Mouse (Mus musculus) limb, embryonic 15.5 days (tissue): ENCODE measurements around the gene Best2. TPM values are rescaled to one million over a fixed set of nuclear protein-coding genes. Genes with fewer than 3 reads are reported as not detected.

Experiments
- ATAC-seq: fragments of 200-750 bp; cut with Nextera tagmentation; 2 replicates; pipeline ENCODE4 v1.8.0; 2017; ENCODE audit warnings: low read depth, moderate TSS enrichment; ENCODE audit not compliant: insufficient number of reproducible peaks, low FRiP score, low TSS enrichment
- H3K27ac ChIP-seq: fragments of 300-500 bp; sonication (generic); 2 replicates; pipeline ENCODE4 v1.5.1; 2015; ENCODE audit warnings: moderate library complexity, mild to moderate bottlenecking, inconsistent platforms
- H3K27me3 ChIP-seq: fragments of 300-500 bp; sonication (generic); 2 replicates; pipeline ENCODE4 v1.6.1; 2015; ENCODE audit warnings: inconsistent platforms
- H3K36me3 ChIP-seq: fragments of 300-500 bp; sonication (generic); 2 replicates; pipeline ENCODE4 v1.6.1; 2015; ENCODE audit warnings: inconsistent platforms
- H3K4me1 ChIP-seq: fragments of 300-500 bp; sonication (generic); 2 replicates; pipeline ENCODE4 v1.6.1; 2015; ENCODE audit warnings: inconsistent platforms
- H3K4me2 ChIP-seq: fragments of 300-500 bp; sonication (generic); 2 replicates; pipeline ENCODE4 v1.6.1; 2015; ENCODE audit warnings: mild to moderate bottlenecking, inconsistent platforms
- H3K4me3 ChIP-seq: fragments of 300-500 bp; sonication (generic); 2 replicates; pipeline ENCODE4 v1.5.1; 2015; ENCODE audit warnings: mild to moderate bottlenecking, inconsistent platforms
- H3K9ac ChIP-seq: fragments of 300-500 bp; sonication (generic); 2 replicates; pipeline ENCODE4 v1.6.1; 2015; ENCODE audit warnings: inconsistent platforms
- H3K9me3 ChIP-seq: fragments of 300-500 bp; sonication (generic); 2 replicates; pipeline ENCODE4 v1.6.1; 2016; ENCODE audit warnings: inconsistent platforms
- WGBS: fragments of 180-500 bp; shearing (Covaris S2); methylation state at CpG from one replicate; pipeline ENCODE4 v1.1.7; 2015; 5-methylcytosine and 5-hydroxymethylcytosine counted together
- polyA plus RNA-seq: library from polyadenylated mRNA; unstranded; fragments of >200 nt; fragmentation: Nextera tagmentation; extraction: Ambion mirVana; gene quantifications from 2 replicates; pipeline ENCODE4 v1.2.1, GENCODE M21; 2015

The Best2 gene
- polyA plus RNA-seq, 1 experiment from 2014 or later, result 0.12 TPM

DNA sequence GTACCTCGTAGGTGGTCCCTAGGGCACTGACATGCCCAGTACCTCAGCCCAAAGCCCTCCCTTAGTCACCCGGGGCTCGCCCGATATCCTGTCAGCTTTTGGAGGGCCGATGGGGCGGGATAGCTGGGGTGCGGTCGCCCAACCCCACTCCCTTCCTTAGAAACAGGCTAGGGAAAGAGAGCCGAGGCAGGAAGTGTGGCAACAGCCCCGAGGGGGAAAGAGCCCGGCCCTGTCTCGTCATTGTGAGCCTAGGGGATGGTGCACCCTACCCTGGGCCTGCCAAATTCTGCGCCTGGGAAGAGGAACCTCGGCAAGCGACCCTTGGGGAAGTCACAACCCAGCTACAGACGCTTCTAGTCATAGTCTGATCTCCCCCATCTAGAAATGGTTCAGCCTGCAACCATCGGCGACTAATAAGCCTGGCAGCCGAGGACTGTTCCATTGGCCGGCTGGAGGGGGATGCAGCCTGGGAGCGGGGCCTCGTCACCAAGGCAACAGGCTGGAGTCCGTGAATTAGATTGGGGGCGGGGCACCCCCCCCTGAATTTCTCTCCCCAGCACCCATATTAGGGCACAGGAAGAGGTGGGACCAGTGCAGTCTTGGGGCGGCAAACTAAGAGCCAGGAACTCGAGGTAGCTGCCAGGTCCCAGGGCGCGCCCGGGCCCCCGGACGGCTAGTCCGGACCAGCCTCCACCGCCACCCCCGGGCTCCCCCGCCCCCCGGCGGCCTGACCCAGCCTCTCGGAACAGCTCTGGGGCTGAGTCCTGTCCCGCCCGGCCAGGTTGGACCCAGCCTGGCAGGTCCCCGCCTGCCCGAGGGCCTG lies 34.5 kb downstream of the Best2 start:
- Histone ChIP-seq H3K27me3 (peaks cover 15% of the 10 kb centered on the region), H3K4me1 (peaks cover 73% of the 10 kb centered on the region), H3K27ac (peak overlapping the region; percentile 80), H3K9ac (peak overlapping the region; percentile 21; the same call in 1 of the 2 replicates), H3K4me2 (peak overlapping the region; percentile 96), H3K36me3 (peaks cover 4% of the 10 kb centered on the region; the same call in 1 of the 2 replicates), H3K9me3 (no peaks in the 10 kb centered on the region), H3K4me3 (peak overlapping the region; percentile 55)
- 4% methylated on average over 41 of the region's 42 CpGs for WGBS
- ATAC-seq, result peak; percentile 31

DNA sequence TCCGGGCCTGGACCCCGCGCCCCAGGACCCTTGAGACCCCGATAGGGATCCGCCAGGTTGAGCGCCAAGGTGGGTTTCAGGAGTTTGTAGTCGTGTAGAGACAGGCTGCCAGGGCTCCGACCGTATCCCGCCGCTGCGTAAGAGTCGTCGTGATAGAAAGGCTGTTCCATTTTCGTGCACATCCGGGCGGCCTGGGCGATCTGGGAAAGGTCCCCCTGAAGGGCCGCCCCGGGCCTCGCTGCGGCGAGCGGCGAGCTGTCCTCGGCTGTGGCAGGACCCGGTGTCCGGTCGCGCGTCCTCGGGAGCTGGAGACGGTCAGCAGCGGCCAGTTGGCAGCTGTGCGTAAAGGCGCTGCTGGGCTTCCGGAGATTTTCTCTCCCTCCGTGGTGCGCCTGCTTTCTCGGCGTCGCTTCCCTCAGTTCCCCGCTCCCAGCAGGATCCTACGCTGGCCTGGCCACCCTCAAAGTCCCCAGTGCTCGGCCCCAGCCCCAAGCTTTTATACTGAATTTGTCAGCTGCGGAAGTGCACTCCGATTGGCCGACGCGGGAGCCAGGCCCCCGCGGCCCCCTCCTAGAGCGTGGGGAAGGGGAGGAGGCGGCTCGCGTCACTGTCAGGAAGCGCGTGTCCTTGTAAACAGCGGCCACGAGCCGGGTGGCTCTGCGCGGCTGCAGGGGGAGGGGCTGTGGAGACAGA lies 35.9 kb downstream of the Best2 start, which contains the start of gene Junb:
Gene Junb, minus strand, starts transcription at position 471 of the 693 bp plus-strand sequence.
- Histone ChIP-seq H3K27me3 (peaks cover 15% of the 10 kb centered on the region), H3K4me1 (peaks cover 65% of the 10 kb centered on the region), H3K36me3 (peaks cover 17% of the 10 kb centered on the region), H3K9ac (peak within 1 kb of the TSS; percentile 54), H3K9me3 (no peaks in the 10 kb centered on the region), H3K4me2 (peak within 1 kb of the TSS; percentile 96), H3K4me3 (peak within 1 kb of the TSS; percentile 55), H3K27ac (peak within 1 kb of the TSS; percentile 80)
- under 1% methylated on average over 63 of the region's 63 CpGs for WGBS
- peak; percentile 60 for ATAC-seq

DNA sequence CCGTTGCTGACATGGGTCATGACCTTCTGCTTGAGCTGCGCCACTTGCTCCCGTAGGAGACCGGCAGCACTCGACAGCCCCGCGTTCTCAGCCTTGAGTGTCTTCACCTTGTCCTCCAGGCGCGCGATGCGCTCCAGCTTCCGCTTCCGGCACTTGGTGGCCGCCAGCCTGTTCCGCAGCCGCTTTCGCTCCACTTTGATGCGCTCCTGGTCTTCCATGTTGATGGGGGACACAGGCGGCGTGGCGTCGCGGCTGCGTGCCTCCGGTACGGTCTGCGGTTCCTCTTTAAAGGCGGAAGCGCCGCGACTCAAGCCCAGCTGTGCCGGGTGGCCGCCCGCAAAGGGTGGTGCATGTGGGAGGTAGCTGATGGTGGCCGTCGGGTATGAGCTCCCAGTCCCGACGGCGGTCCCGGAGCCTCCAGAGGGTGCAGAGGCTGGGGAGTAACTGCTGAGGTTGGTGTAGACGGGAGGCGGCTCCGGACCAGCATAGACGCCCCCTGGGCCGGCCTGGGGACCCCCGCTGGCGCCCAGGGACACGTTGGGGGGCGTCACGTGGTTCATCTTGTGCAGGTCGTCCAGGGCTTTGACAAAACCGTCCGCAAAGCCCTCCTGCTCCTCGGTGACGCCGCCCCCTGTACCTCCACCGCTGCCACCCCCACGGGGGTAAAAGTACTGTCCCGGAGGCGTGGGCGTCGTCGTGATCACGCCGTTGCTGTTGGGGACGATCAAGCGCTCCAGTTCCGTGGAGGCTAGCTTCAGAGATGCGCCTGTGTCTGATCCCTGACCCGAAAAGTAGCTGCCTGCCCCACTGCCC lies 36.7 kb downstream of the Best2 start:
- peak overlapping the region; percentile 55 for H3K4me3 ChIP-seq
- WGBS, result under 1% methylated on average over 70 of the region's 70 CpGs
- ATAC-seq, result no peak
- H3K36me3 ChIP-seq, result peaks cover 24% of the 10 kb centered on the region
- H3K9me3 ChIP-seq, result no peaks in the 10 kb centered on the region
- peak overlapping the region; percentile 54 for H3K9ac ChIP-seq
- H3K4me1 ChIP-seq, result peaks cover 65% of the 10 kb centered on the region
- H3K4me2 ChIP-seq, result peak overlapping the region; percentile 96
- peak overlapping the region; percentile 80 for H3K27ac ChIP-seq
- H3K27me3 ChIP-seq, result peaks cover 15% of the 10 kb centered on the region

DNA sequence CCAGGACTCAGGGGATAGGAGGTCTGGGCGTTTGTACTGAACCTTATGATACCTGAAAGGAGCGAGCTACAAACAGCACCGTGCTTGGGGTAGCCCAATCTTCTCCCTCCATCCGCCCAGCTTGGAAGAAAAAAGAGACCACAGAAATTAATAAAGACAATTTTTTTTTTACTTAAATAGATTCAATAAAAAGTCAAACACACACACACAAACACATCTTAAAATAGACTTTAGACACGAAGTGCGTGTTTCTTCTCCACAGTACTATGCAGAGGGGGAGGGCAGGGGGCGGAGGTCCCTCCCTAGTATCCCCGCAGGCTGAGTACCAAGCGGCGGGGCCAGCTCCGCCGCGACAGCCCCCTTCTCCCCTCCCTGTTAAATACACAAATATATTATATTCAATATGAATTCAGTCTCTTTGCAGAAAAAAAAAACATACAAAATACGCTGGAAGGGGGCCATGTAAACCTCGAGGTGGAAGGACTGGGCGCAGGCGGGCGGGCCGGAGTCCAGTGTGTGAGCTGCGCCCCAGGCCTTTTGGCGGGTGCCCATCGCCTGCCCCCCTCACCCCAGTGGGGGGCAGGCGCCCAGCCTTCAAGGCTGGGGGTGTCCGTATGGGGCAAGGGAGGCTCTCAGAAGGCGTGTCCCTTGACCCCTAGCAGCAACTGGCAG lies 37.4 kb downstream of the Best2 start:
- Histone ChIP-seq H3K36me3 (peaks cover 31% of the 10 kb centered on the region), H3K9me3 (no peaks in the 10 kb centered on the region), H3K4me1 (peaks cover 59% of the 10 kb centered on the region), H3K27ac (peak overlapping the region; percentile 80), H3K9ac (peak overlapping the region; percentile 54), H3K4me2 (peak overlapping the region; percentile 96), H3K4me3 (peak overlapping the region; percentile 55), H3K27me3 (peaks cover 15% of the 10 kb centered on the region)
- ATAC-seq, result no peak
- WGBS, result 2% methylated on average over 25 of the region's 25 CpGs

DNA sequence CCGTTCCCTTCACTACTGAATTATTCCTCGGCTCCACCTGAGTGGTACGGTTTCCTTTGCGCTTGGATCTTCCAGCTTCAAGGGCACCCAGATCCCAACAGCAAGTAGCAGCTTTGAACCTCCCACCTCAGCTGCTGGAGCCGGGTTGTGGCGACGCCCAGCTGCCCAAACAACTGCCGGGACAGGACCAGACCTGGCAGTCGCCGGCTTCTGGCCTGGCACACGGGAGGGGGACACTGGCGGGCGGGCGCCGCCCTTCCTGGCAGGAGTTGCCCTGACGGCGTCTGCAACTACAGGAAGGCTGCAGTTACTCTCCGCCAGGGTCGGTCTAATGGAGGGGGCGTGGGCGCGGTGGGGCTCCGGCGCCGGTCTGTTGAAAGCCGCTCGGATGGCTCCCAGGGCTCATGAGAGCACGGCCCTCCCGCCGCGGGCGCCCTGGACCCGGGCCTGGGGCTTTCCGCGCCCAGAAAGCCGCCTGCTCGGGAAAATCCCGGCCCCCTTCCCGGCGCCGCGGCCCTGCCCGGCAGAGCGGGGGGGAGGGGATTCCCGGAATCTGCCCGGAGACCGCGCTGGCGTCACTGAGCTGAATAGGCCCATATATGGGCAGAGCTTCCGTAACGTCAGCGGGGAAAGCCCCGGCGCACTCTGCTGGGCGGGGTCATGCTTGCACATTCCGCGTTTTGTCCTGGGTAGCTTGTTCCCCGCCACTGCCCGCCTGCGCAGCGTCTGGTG lies 38.1 kb downstream of the Best2 start:
- peak; percentile 79 for ATAC-seq
- H3K4me1 ChIP-seq, result peaks cover 58% of the 10 kb centered on the region
- WGBS, result under 1% methylated on average over 61 of the region's 61 CpGs
- H3K27me3 ChIP-seq, result peaks cover 15% of the 10 kb centered on the region
- peak overlapping the region; percentile 54 for H3K9ac ChIP-seq
- peak overlapping the region; percentile 55 for H3K4me3 ChIP-seq
- H3K9me3 ChIP-seq, result no peaks in the 10 kb centered on the region
- peak overlapping the region; percentile 80 for H3K27ac ChIP-seq
- H3K4me2 ChIP-seq, result peak overlapping the region; percentile 96
- H3K36me3 ChIP-seq, result peaks cover 38% of the 10 kb centered on the region

DNA sequence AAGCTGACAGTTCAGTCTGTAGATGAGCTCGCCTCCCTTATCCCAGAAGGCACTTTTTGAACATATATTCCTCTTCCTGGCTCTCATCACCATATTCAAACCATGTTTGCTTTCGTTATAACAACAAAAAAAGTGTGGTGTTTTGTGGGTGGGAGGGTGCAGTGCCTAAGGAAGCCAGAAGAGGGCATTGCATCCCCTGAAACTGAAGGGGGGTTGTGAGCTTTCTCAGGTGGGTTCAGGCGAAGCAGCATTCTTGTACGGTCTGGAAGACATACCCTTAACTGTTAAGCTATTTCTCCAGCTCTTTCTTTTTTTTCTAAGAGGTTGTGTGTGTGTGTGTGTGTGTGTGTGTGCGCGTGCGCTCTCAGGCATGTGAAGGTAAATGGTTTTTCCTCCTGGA lies 38.9 kb downstream of the Best2 start:
- H3K36me3 ChIP-seq, result peaks cover 44% of the 10 kb centered on the region
- peaks cover 15% of the 10 kb centered on the region for H3K27me3 ChIP-seq
- peak overlapping the region; percentile 55; the same call in 1 of the 2 replicates for H3K4me3 ChIP-seq
- H3K27ac ChIP-seq, result peak overlapping the region; percentile 80
- H3K4me2 ChIP-seq, result no peak overlapping the region
- no peak for ATAC-seq
- 27% methylated on average over 7 of the region's 7 CpGs for WGBS
- H3K9me3 ChIP-seq, result no peaks in the 10 kb centered on the region
- H3K4me1 ChIP-seq, result peaks cover 62% of the 10 kb centered on the region
- no peak overlapping the region for H3K9ac ChIP-seq

DNA sequence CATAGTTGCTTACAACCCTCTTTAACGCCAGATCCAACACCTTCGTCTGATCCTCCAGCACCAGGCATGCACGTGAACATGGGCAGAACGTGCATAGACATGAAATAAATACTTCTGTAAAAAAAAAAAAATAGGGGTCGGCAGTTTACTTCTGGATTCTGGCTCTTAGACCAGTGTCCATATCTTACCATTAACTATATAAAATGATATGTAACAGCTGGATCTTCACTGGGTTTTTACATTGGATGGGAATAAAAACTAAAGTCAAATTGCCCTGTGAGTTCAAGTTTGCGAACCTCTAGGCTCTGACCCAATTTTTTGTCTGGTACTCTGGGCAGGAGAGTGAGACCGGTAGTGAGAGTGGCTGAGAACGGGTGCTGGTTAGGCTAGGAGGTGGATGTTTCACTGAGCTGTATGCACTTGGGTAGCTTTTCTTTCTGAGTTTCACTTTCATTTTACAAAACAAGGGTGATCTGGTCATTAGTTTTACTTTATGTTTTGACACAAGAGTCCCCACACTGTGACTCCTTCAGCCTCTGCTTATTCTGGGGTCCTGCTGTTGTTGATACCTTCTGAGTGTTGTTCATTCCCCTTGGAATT lies 39.7 kb downstream of the Best2 start:
- WGBS, result 68% methylated on average over 8 of the region's 8 CpGs
- Histone ChIP-seq H3K4me1 (peaks cover 60% of the 10 kb centered on the region), H3K27ac (0 out of 2 replicates have a peak overlapping the region, but pooled peaks have one; percentile 1), H3K4me3 (no peak overlapping the region), H3K36me3 (peaks cover 44% of the 10 kb centered on the region), H3K9me3 (no peaks in the 10 kb centered on the region), H3K4me2 (no peak overlapping the region), H3K9ac (no peak overlapping the region), H3K27me3 (peaks cover 15% of the 10 kb centered on the region)
- no peak for ATAC-seq

DNA sequence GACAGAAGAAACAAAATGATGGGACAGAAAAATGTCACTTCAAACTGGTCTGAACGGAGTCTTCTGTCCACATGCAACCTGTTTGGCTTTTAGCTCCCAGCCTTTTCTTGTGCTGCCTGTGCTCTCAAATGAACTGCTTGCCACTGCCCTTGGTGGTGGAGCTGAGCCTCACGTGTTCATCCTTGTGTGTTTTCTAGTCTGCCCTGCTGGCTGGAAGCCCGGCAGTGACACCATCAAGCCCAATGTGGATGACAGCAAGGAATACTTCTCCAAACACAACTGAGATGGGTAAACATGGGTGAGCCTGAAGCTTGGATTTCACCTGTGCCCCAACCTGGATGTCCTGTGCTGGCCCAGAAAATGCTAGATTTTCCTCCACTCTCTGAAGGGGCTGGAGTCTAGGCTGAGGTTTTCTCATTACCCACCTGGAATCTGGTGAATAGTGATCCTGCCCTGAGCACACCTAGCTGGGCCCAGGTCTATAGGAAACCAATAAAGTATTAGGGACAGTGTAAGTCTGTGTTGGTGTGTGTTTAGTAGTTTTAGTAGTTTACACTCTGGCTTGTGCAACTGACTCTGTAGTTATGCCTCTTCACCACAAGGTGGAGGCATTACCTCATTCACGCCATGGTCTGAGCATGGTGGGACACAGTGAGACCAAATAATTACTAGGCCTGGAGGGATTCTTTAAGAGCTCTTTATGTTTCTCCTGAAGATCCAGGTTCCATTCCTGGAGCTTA lies 40.4 kb downstream of the Best2 start:
- no peak overlapping the region for H3K4me2 ChIP-seq
- H3K36me3 ChIP-seq, result peaks cover 44% of the 10 kb centered on the region
- peaks cover 15% of the 10 kb centered on the region for H3K27me3 ChIP-seq
- no peaks in the 10 kb centered on the region for H3K9me3 ChIP-seq
- no peak overlapping the region for H3K4me3 ChIP-seq
- peaks cover 53% of the 10 kb centered on the region for H3K4me1 ChIP-seq
- no peak overlapping the region for H3K9ac ChIP-seq
- H3K27ac ChIP-seq, result 0 out of 2 replicates have a peak overlapping the region, but pooled peaks have one; percentile 1
- 66% methylated on average over 4 of the region's 4 CpGs for WGBS
- ATAC-seq, result no peak

DNA sequence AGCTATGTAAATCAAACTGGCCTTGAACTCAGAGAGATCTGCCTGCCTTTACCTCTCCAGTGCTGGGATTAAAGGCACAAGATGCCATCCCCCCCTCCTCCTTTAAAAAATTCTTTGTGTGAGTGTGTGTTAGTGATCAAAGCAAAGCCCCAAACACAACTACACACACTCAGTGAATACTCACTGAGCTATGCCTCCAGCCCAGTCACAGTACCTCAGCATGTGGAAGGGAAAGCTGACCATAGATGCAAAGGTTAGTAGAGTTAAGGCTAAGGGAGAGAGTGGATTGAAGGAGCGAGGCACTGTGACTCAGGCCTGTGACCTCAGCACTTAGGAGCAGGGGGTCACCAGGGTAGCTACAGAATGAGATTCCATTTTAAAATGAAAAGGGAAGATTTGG lies 41.3 kb downstream of the Best2 start:
- Histone ChIP-seq H3K27me3 (peaks cover 12% of the 10 kb centered on the region), H3K4me3 (no peak overlapping the region), H3K36me3 (peaks cover 44% of the 10 kb centered on the region), H3K9ac (no peak overlapping the region), H3K27ac (no peak overlapping the region), H3K9me3 (no peaks in the 10 kb centered on the region), H3K4me2 (no peak overlapping the region), H3K4me1 (peaks cover 50% of the 10 kb centered on the region)
- no peak for ATAC-seq
- 96% methylated on average over 1 of the region's 1 CpGs for WGBS

DNA sequence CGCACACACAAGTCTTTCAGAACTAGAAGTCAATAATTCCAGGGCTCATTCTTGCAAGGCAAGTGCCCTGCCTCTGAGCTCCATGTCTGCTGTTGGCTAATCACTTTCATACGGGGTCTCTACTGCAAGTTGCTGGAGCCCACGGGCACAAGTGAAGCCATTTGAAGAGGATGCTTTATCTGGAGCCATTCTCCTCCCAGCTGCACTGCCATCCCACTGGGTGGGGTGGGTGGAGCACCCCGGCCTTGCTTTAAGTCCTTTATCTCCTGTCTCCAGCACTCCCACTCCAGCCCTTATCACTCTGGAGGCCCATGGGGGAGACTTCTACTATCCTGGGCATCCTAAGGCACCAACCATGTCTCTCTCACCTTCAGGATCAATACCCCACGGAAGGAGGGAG lies 43.4 kb downstream of the Best2 start:
- Histone ChIP-seq H3K27me3 (no peaks in the 10 kb centered on the region), H3K4me2 (peak overlapping the region; percentile 83), H3K9ac (0 out of 2 replicates have a peak overlapping the region, but pooled peaks have one; percentile 26), H3K27ac (no peak overlapping the region), H3K4me1 (peaks cover 37% of the 10 kb centered on the region), H3K4me3 (peak overlapping the region; percentile 58), H3K9me3 (no peaks in the 10 kb centered on the region), H3K36me3 (peaks cover 44% of the 10 kb centered on the region)
- 58% methylated on average over 5 of the region's 5 CpGs for WGBS
- ATAC-seq, result no peak
